Mouse (Mus musculus): ENCODE measurements around the gene Scn3b. TPM values are rescaled to one million over a fixed set of nuclear protein-coding genes. Genes with fewer than 3 reads are reported as not detected.

Gene Scn3b
- polyA plus RNA-seq, 1 experiment, result 1.1 TPM

DNA sequence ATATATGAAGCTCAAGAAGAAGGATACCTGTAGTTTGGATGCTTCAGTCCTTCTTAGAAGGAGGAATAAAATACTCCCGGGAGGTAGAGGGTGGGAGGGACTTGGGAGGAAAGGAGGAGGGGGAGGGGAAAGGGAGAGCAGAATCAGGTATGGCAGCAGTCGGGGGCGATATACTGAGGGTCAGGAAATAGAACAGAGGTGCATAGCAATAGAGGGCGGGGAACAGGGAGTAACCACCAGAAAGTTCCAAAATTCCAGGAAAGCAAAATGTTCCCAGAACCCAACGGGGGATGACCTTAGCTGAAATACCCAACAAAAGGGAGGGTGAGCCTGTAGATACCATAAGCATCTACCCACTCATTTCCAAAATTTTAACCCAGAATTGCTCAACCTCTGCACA lies 28.7 kb upstream of the Scn3b start:
- Histone ChIP-seq H3K4me1 (ENCODE audit: control insufficient read depth, insufficient read depth, low read length) (peaks cover 21% of the 10 kb centered on the region), H3K27ac (ENCODE audit: insufficient read depth, low read depth, low read length) (no peak overlapping the region), H3K4me3 (ENCODE audit: insufficient read depth, low read length) (no peak overlapping the region)
- no peak for TF ChIP-seq POLR2A (IDR thresholded peaks at IDR 0.05; ENCODE audit: borderline replicate concordance, low read depth, low read length)
- no peak for TF ChIP-seq CTCF (IDR thresholded peaks at IDR 0.05; ENCODE audit: low read depth, low read length)

DNA sequence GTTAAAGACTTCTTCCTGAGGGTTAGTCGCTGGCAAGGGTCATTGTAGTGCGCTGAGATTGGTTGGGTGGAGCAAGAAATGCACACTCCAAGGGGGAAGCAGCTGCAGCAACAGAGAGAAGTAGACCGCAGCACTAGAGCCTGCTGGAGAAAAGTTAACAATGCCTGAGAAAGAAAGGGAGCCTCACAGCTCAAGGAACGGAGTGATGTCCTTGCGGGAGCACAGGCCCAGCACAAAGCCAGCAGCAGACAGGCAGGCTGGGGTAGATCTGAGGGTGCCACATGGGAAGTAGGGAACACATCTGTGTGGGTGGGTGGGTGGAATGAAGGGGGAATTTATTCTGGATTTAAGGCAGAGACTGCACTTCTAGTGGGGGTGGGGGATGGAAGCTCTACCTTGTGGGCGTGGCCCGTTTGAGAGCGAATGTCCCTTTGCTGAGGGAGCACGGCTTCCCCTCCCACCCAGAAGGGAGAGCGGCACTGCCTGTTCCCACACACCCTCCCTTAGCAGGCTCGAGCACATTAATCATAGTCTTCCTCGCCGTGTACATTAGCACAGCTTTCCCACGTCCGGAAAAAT lies 27.7 kb upstream of the Scn3b start:
- H3K4me3 ChIP-seq (ENCODE audit: insufficient read depth, low read length), result peak overlapping the region; percentile 48

DNA sequence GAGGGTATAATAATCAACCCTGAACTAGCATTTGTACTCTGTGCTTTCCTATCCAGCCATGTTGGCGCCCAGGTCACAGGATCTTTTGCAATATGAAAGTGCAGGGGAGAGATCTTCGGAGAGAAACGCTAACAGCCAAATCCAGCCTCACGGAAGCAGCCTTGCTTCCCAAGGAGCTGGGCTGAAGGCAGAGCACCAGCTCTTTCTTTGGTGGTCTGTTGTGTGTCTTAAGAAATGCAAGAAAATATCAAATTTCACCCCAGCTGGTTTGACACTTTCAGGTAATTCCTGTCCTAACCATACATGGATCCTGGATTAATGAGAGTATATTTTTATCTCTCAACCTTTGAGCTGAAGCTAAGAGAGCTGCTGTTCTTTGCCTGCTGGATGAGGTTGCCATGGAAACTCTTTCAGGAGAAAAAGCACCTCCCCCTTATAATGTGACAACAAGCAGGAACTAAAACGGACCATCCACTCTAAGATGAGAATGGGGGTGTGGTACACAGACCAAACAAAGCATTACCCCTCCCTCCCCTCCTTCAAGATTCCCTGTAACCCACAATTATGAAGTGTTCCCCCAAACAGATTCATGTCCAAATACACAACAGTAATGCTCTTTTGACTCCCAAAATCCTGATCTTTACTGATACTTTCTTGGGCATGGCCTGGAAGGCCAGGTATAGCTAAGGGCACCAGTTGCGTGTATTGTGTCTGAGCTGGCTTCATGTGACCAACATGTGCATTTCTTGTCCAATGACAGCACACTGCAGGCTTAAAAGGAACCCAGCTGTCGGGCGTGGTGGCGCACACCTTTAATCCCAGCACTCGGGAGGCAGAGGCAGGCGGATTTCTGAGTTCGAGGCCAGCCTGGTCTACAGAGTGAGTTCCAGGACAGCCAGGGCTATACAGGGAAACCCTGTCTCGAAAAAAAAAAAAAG lies 26.8 kb upstream of the Scn3b start:
- Histone ChIP-seq H3K4me3 (ENCODE audit: insufficient read depth, low read length) (peak overlapping the region; percentile 48), H3K4me1 (ENCODE audit: control insufficient read depth, insufficient read depth, low read length) (peaks cover 27% of the 10 kb centered on the region), H3K27ac (ENCODE audit: insufficient read depth, low read depth, low read length) (no peak overlapping the region)
- TF ChIP-seq CTCF (IDR thresholded peaks at IDR 0.05; ENCODE audit: low read depth, low read length) (no peak), POLR2A (IDR thresholded peaks at IDR 0.05; ENCODE audit: borderline replicate concordance, low read depth, low read length) (no peak)

More for the DNA sequence above, 27.7 kb upstream of the Scn3b start:
- no peak overlapping the region for H3K27ac ChIP-seq (ENCODE audit: insufficient read depth, low read depth, low read length)
- peaks cover 26% of the 10 kb centered on the region for H3K4me1 ChIP-seq (ENCODE audit: control insufficient read depth, insufficient read depth, low read length)
- TF ChIP-seq POLR2A (IDR thresholded peaks at IDR 0.05; ENCODE audit: borderline replicate concordance, low read depth, low read length), result no peak
- no peak for TF ChIP-seq CTCF (IDR thresholded peaks at IDR 0.05; ENCODE audit: low read depth, low read length)

DNA sequence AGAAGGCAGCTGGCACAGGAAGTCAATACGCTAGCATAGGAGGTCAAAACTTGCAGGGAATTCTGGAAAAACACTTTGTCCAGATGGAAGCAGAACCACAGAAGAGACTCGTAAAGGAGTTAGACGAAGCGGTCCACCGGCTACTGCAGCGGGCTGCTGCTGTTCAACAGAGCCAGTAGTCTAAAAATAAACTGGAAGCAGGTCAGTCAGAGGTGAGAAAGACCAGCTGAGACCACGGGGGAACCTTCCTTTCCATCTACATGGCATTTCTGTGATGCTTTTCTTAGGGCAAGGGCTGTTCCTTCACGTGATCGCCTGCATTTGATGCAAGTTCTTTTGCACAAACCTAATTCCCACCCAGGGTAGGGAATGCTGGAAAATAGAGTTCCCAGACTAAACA lies 23.6 kb upstream of the Scn3b start:
- H3K4me3 ChIP-seq (ENCODE audit: insufficient read depth, low read length), result no peak overlapping the region
- H3K4me1 ChIP-seq (ENCODE audit: control insufficient read depth, insufficient read depth, low read length), result peaks cover 28% of the 10 kb centered on the region
- peak overlapping the region; percentile 41; the same call in 1 of the 2 replicates for H3K27ac ChIP-seq (ENCODE audit: insufficient read depth, low read depth, low read length)
- TF ChIP-seq POLR2A (IDR thresholded peaks at IDR 0.05; ENCODE audit: borderline replicate concordance, low read depth, low read length), result no peak
- TF ChIP-seq CTCF (IDR thresholded peaks at IDR 0.05; ENCODE audit: low read depth, low read length), result no peak

DNA sequence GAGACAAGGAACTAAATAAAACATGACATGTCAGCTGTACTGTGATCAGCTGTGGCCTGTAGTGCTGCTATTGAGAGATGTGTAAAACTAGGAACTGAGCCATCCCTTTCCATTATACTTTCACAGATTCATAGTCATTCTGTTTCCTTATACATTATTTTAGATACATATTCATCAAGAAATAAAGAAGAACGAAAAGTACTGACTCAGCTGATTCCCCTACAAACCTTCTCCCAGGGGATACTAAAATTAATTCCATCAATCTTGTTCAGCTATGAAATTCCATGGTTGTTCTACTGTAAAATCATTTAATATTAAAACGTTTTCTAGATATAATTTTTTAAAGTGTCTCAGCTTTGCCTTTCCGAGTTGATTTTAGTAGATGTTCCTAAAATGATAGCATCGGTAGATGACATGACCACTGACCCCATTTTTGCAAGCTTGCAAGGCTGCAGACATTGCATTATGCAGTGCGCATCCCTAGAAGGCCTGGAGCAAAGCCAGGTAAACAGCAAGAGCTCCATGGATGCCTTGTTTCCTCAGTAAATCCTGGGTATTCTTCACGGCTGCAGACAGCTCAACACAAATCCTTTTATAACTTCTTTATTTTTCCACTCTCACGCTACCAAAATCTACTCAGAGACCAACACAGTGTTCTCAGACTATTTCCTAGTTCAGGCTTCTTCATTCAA lies 22.9 kb upstream of the Scn3b start:
- no peak overlapping the region for H3K27ac ChIP-seq (ENCODE audit: insufficient read depth, low read depth, low read length)
- H3K4me1 ChIP-seq (ENCODE audit: control insufficient read depth, insufficient read depth, low read length), result peaks cover 28% of the 10 kb centered on the region
- no peak for TF ChIP-seq POLR2A (IDR thresholded peaks at IDR 0.05; ENCODE audit: borderline replicate concordance, low read depth, low read length)
- TF ChIP-seq CTCF (IDR thresholded peaks at IDR 0.05; ENCODE audit: low read depth, low read length), result no peak
- no peak overlapping the region for H3K4me3 ChIP-seq (ENCODE audit: insufficient read depth, low read length)

DNA sequence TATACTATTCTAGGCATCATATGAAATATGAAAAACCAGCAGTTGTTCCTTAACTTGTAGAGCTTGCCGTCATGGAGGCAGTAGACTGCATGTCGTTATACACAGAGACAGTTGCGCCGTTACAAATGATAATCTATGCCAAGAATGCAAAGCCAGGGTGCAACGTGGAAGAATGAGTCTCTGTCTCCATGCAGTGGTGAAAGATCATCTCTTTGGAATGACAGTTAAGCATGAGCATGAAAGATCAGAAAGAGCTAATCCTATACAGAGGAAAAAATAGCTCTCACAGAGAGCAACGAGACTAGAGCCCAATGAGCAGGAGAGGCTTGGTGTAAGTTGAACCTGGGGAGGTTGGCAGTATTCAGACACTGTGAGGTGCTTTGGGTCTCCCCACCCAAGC lies 22.3 kb upstream of the Scn3b start:
- TF ChIP-seq POLR2A (IDR thresholded peaks at IDR 0.05; ENCODE audit: borderline replicate concordance, low read depth, low read length), result no peak
- TF ChIP-seq CTCF (IDR thresholded peaks at IDR 0.05; ENCODE audit: low read depth, low read length), result no peak
- Histone ChIP-seq H3K4me1 (ENCODE audit: control insufficient read depth, insufficient read depth, low read length) (peaks cover 29% of the 10 kb centered on the region), H3K4me3 (ENCODE audit: insufficient read depth, low read length) (no peak overlapping the region), H3K27ac (ENCODE audit: insufficient read depth, low read depth, low read length) (no peak overlapping the region)

DNA sequence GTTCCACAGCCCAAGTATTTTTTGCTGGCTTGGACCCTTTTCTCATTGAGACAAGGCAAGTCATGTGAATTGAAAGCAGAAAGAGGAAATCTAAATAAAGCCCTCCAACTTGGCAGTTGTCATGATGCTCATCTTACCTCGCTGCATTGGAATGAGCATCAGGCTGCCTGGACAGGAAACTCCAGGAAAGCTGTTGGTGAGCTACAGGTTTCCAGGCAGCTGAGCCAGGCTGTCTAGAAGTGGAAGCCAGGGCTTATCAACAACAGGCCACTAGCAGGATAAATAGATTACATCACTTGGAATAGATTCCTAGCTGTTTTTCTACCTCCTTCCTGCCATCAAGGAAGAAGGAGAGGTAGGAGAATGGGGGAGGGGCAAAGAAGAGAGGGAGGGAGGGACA lies 19.9 kb upstream of the Scn3b start:
- peaks cover 27% of the 10 kb centered on the region for H3K4me1 ChIP-seq (ENCODE audit: control insufficient read depth, insufficient read depth, low read length)
- H3K4me3 ChIP-seq (ENCODE audit: insufficient read depth, low read length), result no peak overlapping the region
- H3K27ac ChIP-seq (ENCODE audit: insufficient read depth, low read depth, low read length), result no peak overlapping the region
- no peak for TF ChIP-seq CTCF (IDR thresholded peaks at IDR 0.05; ENCODE audit: low read depth, low read length)
- TF ChIP-seq POLR2A (IDR thresholded peaks at IDR 0.05; ENCODE audit: borderline replicate concordance, low read depth, low read length), result no peak

DNA sequence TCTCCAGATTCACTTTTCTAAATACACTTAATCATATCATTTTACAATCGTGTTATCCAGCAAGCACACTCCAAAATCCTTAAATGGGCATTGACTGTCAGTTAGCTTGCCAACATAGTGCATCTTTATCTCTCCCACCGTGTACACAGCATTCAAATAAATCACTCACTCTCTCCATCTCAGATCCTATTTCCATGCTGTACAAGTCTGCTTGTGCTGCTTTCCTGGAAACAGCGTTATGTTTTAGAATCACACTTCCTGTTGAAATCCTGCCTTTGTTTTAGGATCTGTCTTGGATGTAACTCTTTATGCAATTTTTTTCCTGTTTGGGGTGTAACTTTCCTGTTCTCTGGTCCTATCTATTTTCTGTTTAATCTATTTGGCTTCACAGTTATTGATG lies 16.6 kb upstream of the Scn3b start:
- H3K4me1 ChIP-seq (ENCODE audit: control insufficient read depth, insufficient read depth, low read length), result peaks cover 17% of the 10 kb centered on the region
- TF ChIP-seq CTCF (IDR thresholded peaks at IDR 0.05; ENCODE audit: low read depth, low read length), result no peak
- no peak for TF ChIP-seq POLR2A (IDR thresholded peaks at IDR 0.05; ENCODE audit: borderline replicate concordance, low read depth, low read length)
- H3K4me3 ChIP-seq (ENCODE audit: insufficient read depth, low read length), result no peak overlapping the region
- no peak overlapping the region for H3K27ac ChIP-seq (ENCODE audit: insufficient read depth, low read depth, low read length)

DNA sequence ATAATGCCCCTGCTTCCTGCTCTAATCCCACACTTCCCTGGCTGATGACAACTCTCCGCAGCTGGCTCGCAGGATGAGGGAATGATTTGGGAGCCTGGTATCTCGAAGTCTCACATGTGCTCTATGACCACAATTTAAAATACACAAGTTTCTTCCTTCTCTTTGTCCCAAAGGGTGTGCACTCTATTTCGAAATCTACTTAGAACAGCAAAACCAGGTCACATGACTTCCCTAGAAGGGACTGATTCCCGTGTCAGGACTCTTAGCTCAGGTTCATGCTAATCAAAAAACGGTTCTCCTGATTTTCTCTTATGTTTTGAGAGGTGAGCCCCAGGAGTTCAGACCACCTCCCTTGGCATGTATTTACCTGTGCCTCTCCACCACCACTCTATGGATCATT lies 5.1 kb upstream of the Scn3b start:
- no peak overlapping the region for H3K4me3 ChIP-seq (ENCODE audit: insufficient read depth, low read length)
- H3K27ac ChIP-seq (ENCODE audit: insufficient read depth, low read depth, low read length), result no peak overlapping the region
- TF ChIP-seq CTCF (IDR thresholded peaks at IDR 0.05; ENCODE audit: low read depth, low read length), result no peak
- no peak for TF ChIP-seq POLR2A (IDR thresholded peaks at IDR 0.05; ENCODE audit: borderline replicate concordance, low read depth, low read length)
- peaks cover 20% of the 10 kb centered on the region for H3K4me1 ChIP-seq (ENCODE audit: control insufficient read depth, insufficient read depth, low read length)
